Mouse (Mus musculus): ENCODE results near the gene Tomm5. TPM values are rescaled to one million over a fixed set of nuclear protein-coding genes. Genes with fewer than 3 reads are reported as not detected.
A peak's percentile ranks its signal among the peaks of the same experiment; 100 is the strongest.
"Not testable (repeated sequence)": the region's sequence is repeated elsewhere in the genome, so short reads cannot be mapped to it uniquely, and the experiment has no call there.

Tomm5 gene
- total RNA-seq (2022) = 10 to 100 TPM; 58.8 to 88.7 (median 70.4) TPM

GRCm38 (mm10) chr4:45107601-45108277 is at the start of gene Tomm5:
TSS of gene Tomm5 (minus strand) at chr4:45108114.
- DNase-seq = peak; percentile 90

GRCm38 (mm10) chr4:45156433-45156832 is 48.5 kb upstream of the Tomm5 start:
- no peak for DNase-seq

- peak; percentile 10 for DNase-seq
These were observed 35.1 kb upstream of the Tomm5 start for GRCm38 (mm10) chr4:45143005-45143404.

GRCm38 (mm10) chr4:45142411-45142810 is 34.5 kb upstream of the Tomm5 start:
- no peak for DNase-seq

- no peak for DNase-seq
These were observed 33.9 kb upstream of the Tomm5 start for GRCm38 (mm10) chr4:45141835-45142234.

- no peak for DNase-seq
These were observed 29.7 kb upstream of the Tomm5 start for GRCm38 (mm10) chr4:45137636-45138035.

- peak; percentile 27 for DNase-seq
These were observed 26.6 kb upstream of the Tomm5 start for GRCm38 (mm10) chr4:45134471-45134870.

- DNase-seq = no peak
These were observed 23.1 kb upstream of the Tomm5 start for GRCm38 (mm10) chr4:45131021-45131420.

- DNase-seq = no peak
These were observed 13.4 kb upstream of the Tomm5 start for GRCm38 (mm10) chr4:45121311-45121710.

GRCm38 (mm10) chr4:45108456-45109110 is 669 bp upstream of the Tomm5 start:
- no peak for DNase-seq

GRCm38 (mm10) chr4:45107066-45107465 is 848 bp downstream of the Tomm5 start:
- no peak for DNase-seq

- DNase-seq = no peak
These were observed 1.5 kb downstream of the Tomm5 start for GRCm38 (mm10) chr4:45106409-45106808.

- peak; percentile 18 for DNase-seq
These were observed 10.6 kb downstream of the Tomm5 start for GRCm38 (mm10) chr4:45097198-45097872.

GRCm38 (mm10) chr4:45084895-45085290 is 23.0 kb downstream of the Tomm5 start:
- DNase-seq = no peak

- peak; percentile 88 for DNase-seq
These were observed 23.7 kb downstream of the Tomm5 start, which contains the start of gene Fbxo10 for GRCm38 (mm10) chr4:45084021-45084894. TSS of gene Fbxo10 (minus strand) at chr4:45084604.

GRCm38 (mm10) chr4:45083487-45083886 is 24.4 kb downstream of the Tomm5 start:
- DNase-seq = no peak

GRCm38 (mm10) chr4:45082951-45083350 is 25.0 kb downstream of the Tomm5 start:
- no peak for DNase-seq

GRCm38 (mm10) chr4:45081041-45081440 is 26.9 kb downstream of the Tomm5 start:
- not testable (repeated sequence) for DNase-seq

GRCm38 (mm10) chr4:45073544-45073943 is 34.4 kb downstream of the Tomm5 start:
- no peak for DNase-seq

- DNase-seq = no peak
These were observed 35.5 kb downstream of the Tomm5 start for GRCm38 (mm10) chr4:45072261-45072973.

- DNase-seq = no peak
These were observed 40.2 kb downstream of the Tomm5 start for GRCm38 (mm10) chr4:45067742-45068141.
